Mouse (Mus musculus): ENCODE data around the gene Ttc27.

Ttc27 gene

GRCm38 (mm10) chr17:74752906-74753627, 35.5 kb downstream of the Ttc27 start:
- no peak for DNase-seq (ENCODE audit: low spot score in 2 of 2)

- no peak for DNase-seq (ENCODE audit: low spot score in 2 of 2)
These were observed 36.1 kb downstream of the Ttc27 start for GRCm38 (mm10) chr17:74753628-74754104.

DNA sequence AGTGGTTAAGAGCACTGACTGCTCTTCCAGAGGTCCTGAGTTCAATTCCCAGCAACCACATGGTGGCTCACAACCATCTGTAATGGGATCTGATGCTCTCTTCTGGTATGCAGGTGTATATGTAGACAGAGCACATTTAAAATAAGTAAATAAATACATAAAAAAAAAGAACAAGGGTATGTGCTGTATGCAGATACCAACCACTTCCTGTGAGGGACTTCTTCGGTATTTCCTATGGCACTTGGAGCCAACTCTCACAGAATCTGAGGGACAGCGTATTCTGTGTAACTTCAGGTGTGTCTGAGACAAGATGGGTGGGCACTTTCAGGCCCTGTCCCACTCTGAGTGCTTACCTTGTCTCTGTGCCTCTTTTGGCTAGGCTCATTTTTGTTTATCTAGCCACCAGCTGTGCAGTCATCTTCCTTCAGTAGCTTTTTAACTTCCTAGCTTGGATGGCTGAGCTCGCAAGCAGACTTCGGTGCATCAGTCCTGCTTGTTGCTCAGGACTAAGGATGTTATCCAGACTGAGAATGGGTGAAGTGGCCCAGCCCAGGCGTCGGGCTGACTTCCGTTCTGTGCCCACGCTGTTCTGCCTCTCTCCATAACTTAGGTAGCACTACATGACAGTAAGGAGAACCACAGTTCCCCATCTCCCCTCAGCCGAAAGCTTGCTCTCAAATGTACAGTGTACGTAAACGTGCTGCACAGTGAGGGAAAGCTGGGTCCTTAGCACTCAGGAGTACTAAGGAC, 37.0 kb downstream of the Ttc27 start:
- DNase-seq (ENCODE audit: low spot score in 2 of 2): no peak

DNA sequence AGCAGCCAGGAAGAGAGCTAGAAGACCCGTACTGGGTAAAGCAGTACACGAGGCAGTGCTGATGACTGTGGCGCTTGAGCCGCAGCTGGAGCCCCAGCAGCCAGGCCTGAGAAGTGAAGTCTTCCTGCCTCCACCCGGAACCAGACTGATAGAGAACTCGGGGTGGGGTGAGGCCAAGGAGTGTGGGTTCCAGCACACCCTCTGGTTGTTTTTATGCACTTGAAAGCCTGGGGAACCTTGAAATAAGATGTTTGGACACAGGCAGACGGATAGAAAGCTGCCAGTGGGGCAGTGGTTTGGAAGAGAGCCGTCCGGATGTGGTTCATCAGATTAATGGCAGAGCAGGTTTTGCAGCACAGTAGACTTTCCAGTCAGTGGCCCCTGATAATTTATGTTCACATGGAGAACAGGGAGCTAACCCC, 51.9 kb downstream of the Ttc27 start:
- no peak for DNase-seq (ENCODE audit: low spot score in 2 of 2)

DNA sequence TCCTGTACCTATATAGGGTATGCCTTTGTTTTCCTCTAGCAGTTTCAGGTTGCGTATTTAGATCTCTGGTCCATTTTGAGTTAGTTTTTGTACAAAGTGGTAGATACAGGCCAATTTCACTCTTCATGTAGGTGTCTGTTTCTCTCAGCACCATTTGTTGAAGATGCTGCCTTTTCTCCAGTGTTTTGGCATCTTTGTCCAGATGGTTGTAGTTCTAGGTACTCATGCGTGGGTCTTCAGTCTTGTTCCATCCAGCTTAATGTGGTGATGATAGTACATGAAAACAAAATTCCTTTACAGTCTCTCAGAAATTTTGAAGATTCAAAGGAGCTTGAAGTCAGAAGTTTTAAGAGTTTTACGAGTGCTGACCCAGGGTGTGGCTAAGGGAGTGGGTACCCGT, 54.8 kb downstream of the Ttc27 start:
- DNase-seq (ENCODE audit: low spot score in 2 of 2): no peak

- DNase-seq (ENCODE audit: low spot score in 2 of 2): no peak
These were observed 56.0 kb downstream of the Ttc27 start for GRCm38 (mm10) chr17:74773556-74773955.

DNA sequence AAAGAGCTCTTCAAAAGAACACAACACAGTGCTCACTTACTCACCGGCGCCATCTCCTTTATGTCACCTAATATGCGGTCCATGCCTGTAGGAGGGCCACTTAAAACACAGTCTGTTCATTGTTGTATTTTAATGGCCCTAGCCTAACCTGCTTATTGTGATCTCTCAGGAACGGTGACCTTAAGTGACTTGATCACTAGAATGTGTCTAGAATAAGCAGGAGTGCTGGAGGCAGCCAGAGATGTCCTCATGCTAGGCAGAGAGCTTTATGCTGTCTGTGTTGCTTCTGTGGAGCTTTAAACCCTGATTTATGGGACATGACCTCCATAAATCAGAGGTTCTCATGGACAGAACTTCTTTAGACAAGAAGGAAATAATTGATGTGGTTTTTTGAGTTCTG, 62.6 kb downstream of the Ttc27 start:
- no peak for DNase-seq (ENCODE audit: low spot score in 2 of 2)

GRCm38 (mm10) chr17:74780627-74781026, 63.1 kb downstream of the Ttc27 start:
- DNase-seq (ENCODE audit: low spot score in 2 of 2): no peak

- no peak for DNase-seq (ENCODE audit: low spot score in 2 of 2)
These were observed 64.4 kb downstream of the Ttc27 start for GRCm38 (mm10) chr17:74781911-74782310.

DNA sequence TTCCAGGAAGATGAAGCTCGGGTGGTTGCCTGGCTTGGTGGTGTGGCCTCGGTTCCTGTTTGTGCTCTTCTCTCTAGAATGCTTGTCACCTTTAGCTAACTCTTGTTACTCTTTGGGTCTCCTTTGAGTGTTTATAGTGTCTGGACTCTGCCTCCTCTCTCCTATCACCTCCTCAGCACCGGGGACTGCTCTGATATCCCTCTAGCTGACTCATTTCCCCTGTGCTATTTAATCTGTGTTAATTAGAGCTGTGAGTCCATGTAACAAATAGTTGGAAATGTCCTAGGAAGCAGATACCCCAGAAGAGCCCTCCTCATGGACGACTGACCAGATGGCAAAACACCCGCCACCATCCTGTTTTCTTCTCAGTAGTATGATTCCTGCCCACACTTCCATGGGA, 68.1 kb downstream of the Ttc27 start:
- DNase-seq (ENCODE audit: low spot score in 2 of 2): no peak

DNA sequence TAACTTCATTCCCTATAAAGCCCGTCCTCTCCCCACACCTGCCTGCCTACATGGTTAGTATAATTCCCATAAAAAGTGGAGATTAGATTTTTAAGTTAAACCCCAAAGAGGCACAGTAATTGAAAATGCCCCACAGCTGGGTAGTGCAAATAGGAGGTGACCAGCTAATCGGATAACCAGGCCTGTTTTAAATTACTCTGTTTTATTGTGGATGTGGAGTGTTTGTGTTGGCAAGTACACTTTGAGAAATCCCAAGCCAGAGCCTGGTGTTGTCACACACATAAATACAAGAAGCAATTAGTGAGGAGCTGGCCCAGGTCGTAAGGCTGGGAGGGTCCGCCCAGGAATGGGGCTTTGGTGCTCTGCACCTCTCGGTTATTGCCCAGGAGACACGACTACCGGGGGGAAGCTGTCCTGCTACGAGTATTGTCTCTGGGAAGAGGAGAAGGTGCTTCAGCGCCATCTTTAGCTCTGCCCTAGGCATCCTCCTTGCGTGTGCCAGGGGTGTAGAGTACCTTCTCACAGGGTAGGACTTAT, 68.7 kb downstream of the Ttc27 start:
- DNase-seq (ENCODE audit: low spot score in 2 of 2): no peak

DNA sequence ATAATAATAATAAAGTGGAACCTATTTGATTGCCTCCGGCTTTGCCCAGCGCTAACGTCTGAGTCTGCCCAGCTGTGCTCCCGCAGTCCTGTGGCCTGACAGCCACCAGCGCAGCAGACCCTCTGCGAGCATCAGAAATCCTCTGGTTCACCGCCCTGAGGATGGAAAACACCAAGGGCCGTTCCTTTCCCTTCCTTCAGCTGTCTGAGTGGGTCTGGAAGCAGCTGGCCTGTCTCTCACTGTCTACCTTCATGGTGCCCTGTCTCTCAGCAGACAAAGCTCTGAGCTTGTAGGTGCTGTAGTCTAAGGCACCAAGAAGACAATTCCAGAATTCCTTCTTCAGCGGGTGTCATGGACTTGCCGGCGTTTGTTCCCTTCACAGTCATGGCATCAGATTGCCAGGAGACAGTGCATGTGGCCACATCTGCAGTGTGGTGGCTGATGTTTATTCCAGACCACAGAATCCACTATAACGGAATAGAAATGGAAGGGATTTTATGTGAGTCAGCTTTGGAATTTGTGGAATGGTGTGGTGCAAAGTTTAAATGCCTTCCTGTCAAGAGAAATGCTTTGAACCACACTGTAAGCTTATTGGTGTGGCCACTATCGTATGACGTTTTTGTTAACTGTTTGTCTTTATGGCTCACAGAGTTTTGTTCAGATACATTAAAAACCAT, 78.6 kb downstream of the Ttc27 start:
- no peak for DNase-seq (ENCODE audit: low spot score in 2 of 2)

GRCm38 (mm10) chr17:74799865-74800264, 82.3 kb downstream of the Ttc27 start:
- DNase-seq (ENCODE audit: low spot score in 2 of 2): no peak

- no peak for DNase-seq (ENCODE audit: low spot score in 2 of 2)
These were observed 85.2 kb downstream of the Ttc27 start for GRCm38 (mm10) chr17:74802765-74803164.

DNA sequence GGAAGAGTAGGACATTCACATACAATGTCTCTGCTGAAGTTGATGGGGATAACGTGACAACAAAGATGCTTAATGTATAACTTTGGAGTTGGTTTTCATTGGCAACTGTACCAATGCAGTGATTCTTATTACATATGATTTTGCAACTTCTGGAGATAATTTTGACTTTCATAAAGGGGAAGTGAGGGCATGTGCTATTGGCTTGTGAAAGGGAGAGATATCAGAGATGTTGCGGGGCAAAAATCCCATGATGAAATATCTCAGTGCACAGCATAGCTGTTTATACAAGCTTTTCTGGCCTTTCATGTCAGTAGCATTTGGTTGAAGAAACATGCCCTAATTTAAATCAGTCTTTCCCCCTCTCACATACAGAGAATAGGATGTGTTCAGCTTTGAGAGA, 86.3 kb downstream of the Ttc27 start:
- DNase-seq (ENCODE audit: low spot score in 2 of 2): no peak

DNA sequence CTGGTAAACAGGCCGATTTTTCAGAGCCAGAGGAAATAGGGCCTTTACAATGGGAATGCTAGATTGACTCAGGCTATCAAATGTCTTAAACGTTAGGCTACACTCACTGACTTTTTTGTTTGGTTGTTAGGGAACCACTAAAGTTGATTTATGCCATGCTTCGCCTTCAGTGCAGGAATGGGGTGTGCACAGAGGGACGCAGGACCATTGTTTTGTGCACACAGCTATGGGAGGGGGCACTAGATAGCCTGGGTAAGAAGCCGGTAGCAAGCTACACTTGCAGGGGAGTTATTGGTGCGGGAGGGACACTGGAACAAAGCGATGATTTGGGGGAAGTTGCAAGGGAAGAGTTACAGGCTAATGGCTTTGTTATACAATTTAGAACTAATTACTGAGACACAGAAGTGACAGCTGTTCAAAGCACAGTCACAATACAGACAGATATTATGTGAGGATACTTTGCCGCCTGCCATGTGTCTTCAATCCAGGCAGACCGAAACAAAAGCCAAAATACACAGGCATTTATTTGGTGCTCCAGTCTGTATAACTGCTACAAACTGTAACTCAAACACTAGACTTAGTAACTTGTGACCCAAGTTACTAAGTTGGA, 86.9 kb downstream of the Ttc27 start:
- no peak for DNase-seq (ENCODE audit: low spot score in 2 of 2)

DNA sequence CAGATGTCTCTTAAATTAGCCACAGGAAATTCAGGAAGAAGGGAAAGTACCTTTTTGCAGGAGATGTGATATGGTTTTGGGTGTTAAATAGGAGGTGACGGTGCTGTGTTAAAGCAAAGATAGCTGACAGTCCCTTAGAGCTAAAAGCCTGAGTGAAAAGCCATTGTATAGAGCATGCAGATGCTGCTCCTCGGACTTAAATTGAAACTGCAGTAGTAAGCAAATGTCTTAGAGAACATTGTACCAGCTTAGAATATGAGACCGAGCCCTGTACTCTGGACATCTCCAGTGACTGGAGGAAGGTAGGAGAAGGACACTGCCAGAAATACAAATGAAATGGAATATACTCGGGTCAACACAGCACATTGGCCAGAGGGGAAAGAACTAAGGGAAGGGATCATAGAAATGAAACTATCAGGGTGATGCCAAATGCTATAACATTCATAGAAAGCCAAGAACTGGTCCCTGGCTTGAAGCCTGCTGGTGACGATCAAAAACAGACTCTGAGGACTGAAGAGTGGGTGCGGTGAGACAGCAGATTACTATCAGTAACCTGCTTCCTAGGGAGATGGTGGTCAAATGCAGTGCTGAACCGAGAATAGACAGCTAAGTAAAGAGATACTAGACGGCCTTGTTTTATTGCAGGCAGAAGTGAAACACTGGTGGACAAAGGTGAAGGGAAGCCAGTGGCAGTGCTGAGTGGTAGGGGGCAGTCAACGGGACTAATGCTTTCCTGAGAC, 90.1 kb downstream of the Ttc27 start:
- DNase-seq (ENCODE audit: low spot score in 2 of 2): no peak

- DNase-seq (ENCODE audit: low spot score in 2 of 2): no peak
These were observed 90.8 kb downstream of the Ttc27 start for GRCm38 (mm10) chr17:74808330-74808729.

DNA sequence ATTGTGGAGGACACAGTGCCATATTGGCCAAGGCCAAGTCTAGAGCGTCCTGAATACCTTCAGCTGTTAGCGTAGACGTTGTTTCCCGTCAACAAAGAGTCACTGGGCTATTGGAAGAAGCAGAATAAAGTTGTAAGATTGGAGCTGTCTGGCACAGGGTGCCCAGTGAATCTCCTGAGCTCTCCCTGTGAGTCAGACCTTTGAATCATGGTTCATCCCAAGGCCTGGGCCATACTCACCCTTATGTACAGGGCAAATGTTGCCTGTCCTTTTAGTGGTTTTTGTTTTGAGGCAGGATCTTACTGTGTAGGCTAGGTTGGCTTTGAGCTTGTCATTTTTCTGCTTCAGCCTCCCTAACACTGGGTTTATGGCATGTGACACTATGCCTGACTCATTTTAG, 91.4 kb downstream of the Ttc27 start:
- no peak for DNase-seq (ENCODE audit: low spot score in 2 of 2)

- DNase-seq (ENCODE audit: low spot score in 2 of 2): no peak
These were observed 93.5 kb downstream of the Ttc27 start for GRCm38 (mm10) chr17:74810892-74811625.

GRCm38 (mm10) chr17:74819711-74820110, 102.2 kb downstream of the Ttc27 start:
- DNase-seq (ENCODE audit: low spot score in 2 of 2): no peak
